Mouse (Mus musculus) megakaryocyte-erythroid progenitor cell, adult 5-6 weeks (primary cell): ENCODE data around the gene Amfr. TPM values are rescaled to one million over a fixed set of nuclear protein-coding genes. Genes with fewer than 3 reads are reported as not detected.

Source experiments
- ATAC-seq: replicated peaks from 2 replicates; pipeline ENCODE4 v1.8.0; 2016; ENCODE audit warnings: mild to moderate bottlenecking, inconsistent platforms; ENCODE audit not compliant: severe bottlenecking, poor library complexity, low FRiP score, low TSS enrichment
- total RNA-seq, 2 experiments: library from RNA; stranded (forward) in 1 of 2; stranded (reverse) in 1 of 2; fragments of 200-1000, 215-1000 nt in 1 of 2; fragments of >200 nt in 1 of 2; fragmentation: Nextera tagmentation in 1 of 2; gene quantifications; 2 replicates each; pipeline ENCODE4 v1.2.3; 2014 to 2017

Gene Amfr
- total RNA-seq, 2 experiments from 2014 or later, result 64.6 to 214 TPM

GRCm38 (mm10) chr8:93941636-93942054 is 71.0 kb downstream of the Amfr start:
- no peak for ATAC-seq

- ATAC-seq, result no peak
Measured at GRCm38 (mm10) chr8:93940542-93941423, 71.9 kb downstream of the Amfr start.

GRCm38 (mm10) chr8:93938193-93938592 is 74.4 kb downstream of the Amfr start:
- ATAC-seq, result no peak

- ATAC-seq, result no peak
Measured at GRCm38 (mm10) chr8:93933288-93933687, 79.4 kb downstream of the Amfr start.

GRCm38 (mm10) chr8:93932873-93933272 is 79.8 kb downstream of the Amfr start:
- peak; percentile 94 for ATAC-seq

- no peak for ATAC-seq
Measured at GRCm38 (mm10) chr8:93931336-93931735, 81.3 kb downstream of the Amfr start.

- no peak for ATAC-seq
Measured at GRCm38 (mm10) chr8:93929233-93929632, 83.4 kb downstream of the Amfr start.

GRCm38 (mm10) chr8:93925513-93925912 is 87.1 kb downstream of the Amfr start:
- ATAC-seq, result no peak

- ATAC-seq, result no peak
Measured at GRCm38 (mm10) chr8:93923897-93924334, 88.7 kb downstream of the Amfr start.

Other genes starting within 250 kb of the Amfr start
- not detected in 2 replicates for gene Gnao1, start 202.9 kb downstream of the Amfr start, total RNA-seq (2014; fragmentation: Nextera tagmentation)
- gene Gnao1, start 202.9 kb downstream of the Amfr start, total RNA-seq (2017), result not detected in 2 replicates
- gene Nudt21, start 24.2 kb upstream of the Amfr start, total RNA-seq (2014; fragmentation: Nextera tagmentation), result 122 and 145 TPM in 2 replicates
- gene Nudt21, start 24.2 kb upstream of the Amfr start, total RNA-seq (2017), result 68.2 and 81.4 TPM in 2 replicates
- gene Ogfod1, start 24.4 kb upstream of the Amfr start, total RNA-seq (2014; fragmentation: Nextera tagmentation), result 17.2 and 19.0 TPM in 2 replicates
- gene Ogfod1, start 24.4 kb upstream of the Amfr start, total RNA-seq (2017), result 8.4 and 11.3 TPM in 2 replicates
- 5.3 and 11.9 TPM in 2 replicates for gene Bbs2, start 86.1 kb upstream of the Amfr start, total RNA-seq (2014; fragmentation: Nextera tagmentation)
- gene Bbs2, start 86.1 kb upstream of the Amfr start, total RNA-seq (2017), result 2.0 and 15.9 TPM in 2 replicates
- not detected in 2 replicates for gene Mt4, start 124.4 kb upstream of the Amfr start, total RNA-seq (2014; fragmentation: Nextera tagmentation)
- gene Mt4, start 124.4 kb upstream of the Amfr start, total RNA-seq (2017), result not detected in 2 replicates
- gene Mt3, start 139.8 kb upstream of the Amfr start, total RNA-seq (2014; fragmentation: Nextera tagmentation), result not detected in 2 replicates
- gene Mt3, start 139.8 kb upstream of the Amfr start, total RNA-seq (2017), result not detected in 2 replicates
- 352 and 428 TPM in 2 replicates for gene Mt2, start 159.8 kb upstream of the Amfr start, total RNA-seq (2014; fragmentation: Nextera tagmentation)
- 400 TPM in 2 replicates for gene Mt2, start 159.8 kb upstream of the Amfr start, total RNA-seq (2017)
- 524 and 583 TPM in 2 replicates for gene Mt1, start 166.2 kb upstream of the Amfr start, total RNA-seq (2014; fragmentation: Nextera tagmentation)
- gene Mt1, start 166.2 kb upstream of the Amfr start, total RNA-seq (2017), result 648 and 717 TPM in 2 replicates
- gene Nup93, start 201.7 kb upstream of the Amfr start, total RNA-seq (2014; fragmentation: Nextera tagmentation), result 66.6 and 86.4 TPM in 2 replicates
- gene Nup93, start 201.7 kb upstream of the Amfr start, total RNA-seq (2017), result 55.1 and 69.6 TPM in 2 replicates